Mouse (Mus musculus) hindbrain, postnatal 0 days (tissue): ENCODE results near the gene Krtap28-13. TPM values are rescaled to one million over a fixed set of nuclear protein-coding genes. Genes with fewer than 3 reads are reported as not detected.

Source experiments
- ATAC-seq: fragments of 200-750 bp; cut with Nextera tagmentation; 2 replicates; pipeline ENCODE4 v1.8.0; 2017; ENCODE audit warnings: mild to moderate bottlenecking, moderate TSS enrichment, moderate library complexity
- DNase-seq: peaks from one replicate; pipeline ENCODE4 v3.0.0-alpha.2; 2015; ENCODE audit warnings: low spot score
- H3K27ac ChIP-seq: fragments of 300-500 bp; sonication (generic); 2 replicates; pipeline ENCODE4 v1.5.1; 2014; ENCODE audit warnings: mild to moderate bottlenecking
- H3K27me3 ChIP-seq: fragments of 300-500 bp; sonication (generic); 2 replicates; pipeline ENCODE4 v1.6.1; 2014; ENCODE audit warnings: low read length, mixed read lengths; ENCODE audit not compliant: insufficient read depth
- H3K36me3 ChIP-seq: fragments of 300-500 bp; sonication (generic); 2 replicates; pipeline ENCODE4 v1.6.1; 2014; ENCODE audit warnings: low read length, mixed read lengths; ENCODE audit not compliant: insufficient read depth
- H3K4me1 ChIP-seq: fragments of 300-500 bp; sonication (generic); 2 replicates; pipeline ENCODE4 v1.6.1; 2014; ENCODE audit warnings: antibody characterized with exemption, low read length, mixed read lengths; ENCODE audit not compliant: insufficient read depth
- H3K4me2 ChIP-seq: fragments of 300-500 bp; sonication (generic); 2 replicates; pipeline ENCODE4 v1.6.1; 2014; ENCODE audit warnings: low read depth, mild to moderate bottlenecking, low read length, moderate library complexity, mixed read lengths
- H3K4me3 ChIP-seq: fragments of 300-500 bp; sonication (generic); 2 replicates; pipeline ENCODE4 v1.5.1; 2014; ENCODE audit warnings: low read length
- H3K9ac ChIP-seq: fragments of 300-500 bp; sonication (generic); replicated peaks from 2 replicates; pipeline ENCODE4 v1.6.1; 2014; ENCODE audit warnings: mild to moderate bottlenecking, low read length, moderate library complexity, mixed read lengths
- H3K9me3 ChIP-seq: fragments of 300-500 bp; sonication (generic); 2 replicates; pipeline ENCODE4 v1.6.1; 2016; ENCODE audit warnings: low read length, mixed read lengths
- CTCF ChIP-seq: IDR thresholded peaks from 2 replicates; pipeline ENCODE4 v1.5.1; 2016; ENCODE audit warnings: antibody characterized with exemption, control low read depth, low read depth
- WGBS: fragments of 180-500 bp; shearing (Covaris S2); extraction: QIAGEN DNeasy Blood & Tissue Kit; methylation state at CpG from one replicate; pipeline ENCODE4 v1.1.7; 2014; 5-methylcytosine and 5-hydroxymethylcytosine counted together
- polyA plus RNA-seq: library from polyadenylated mRNA; unstranded; fragments of >200 nt; fragmentation: Nextera tagmentation; extraction: Ambion mirVana; gene quantifications from 2 replicates; pipeline ENCODE4 v1.2.1, GENCODE M21; 2015
- total RNA-seq: library from RNA; depleted of rRNA; stranded (reverse); fragments of >200 nt; gene quantifications from 2 replicates; pipeline ENCODE4 v1.2.3, GENCODE M21; 2014

Gene Krtap28-13
- total and polyA plus RNA-seq, 2 experiments from 2014 or later: not detected

GRCm38 (mm10) chr1:83036892-83037667, 23.6 kb upstream of the Krtap28-13 start:
- WGBS: 71% methylated on average over 11 of the region's 11 CpGs
- Histone ChIP-seq H3K36me3 (no peaks in the 10 kb centered on the region), H3K4me1 (no peaks in the 10 kb centered on the region), H3K4me2 (peak overlapping the region; percentile 79), H3K27ac (no peak overlapping the region), H3K4me3 (0 out of 2 replicates have a peak overlapping the region, but pooled peaks have one; percentile 52), H3K27me3 (no peaks in the 10 kb centered on the region), H3K9me3 (no peaks in the 10 kb centered on the region), H3K9ac (no peak overlapping the region)
- DNase-seq: no peak
- no peak for TF ChIP-seq CTCF
- ATAC-seq: no peak

- TF ChIP-seq CTCF: no peak
- peak within 1 kb of the TSS; percentile 32; the same call in 1 of the 2 replicates for H3K27ac ChIP-seq
- peak within 1 kb of the TSS; percentile 51 for H3K9ac ChIP-seq
- H3K9me3 ChIP-seq: no peaks in the 10 kb centered on the region
- DNase-seq (peak; percentile 75), ATAC-seq (peak; percentile 97)
- no peaks in the 10 kb centered on the region for H3K36me3 ChIP-seq
- WGBS: under 1% methylated on average over 25 of the region's 25 CpGs
- H3K27me3 ChIP-seq: no peaks in the 10 kb centered on the region
- peak within 1 kb of the TSS; percentile 79 for H3K4me2 ChIP-seq
- H3K4me1 ChIP-seq: no peaks in the 10 kb centered on the region
- H3K4me3 ChIP-seq: peak within 1 kb of the TSS; percentile 52
Observed at GRCm38 (mm10) chr1:83038109-83038672, 22.5 kb upstream of the Krtap28-13 start, which contains the start of gene Slc19a3. Slc19a3 (minus strand) TSS chr1:83038448.

GRCm38 (mm10) chr1:83039080-83039479, 21.6 kb upstream of the Krtap28-13 start:
- no peak for DNase-seq
- H3K4me2 ChIP-seq: no peak overlapping the region
- no peak overlapping the region for H3K4me3 ChIP-seq
- H3K9ac ChIP-seq: no peak overlapping the region
- H3K4me1 ChIP-seq: no peaks in the 10 kb centered on the region
- H3K9me3 ChIP-seq: no peaks in the 10 kb centered on the region
- no peak overlapping the region for H3K27ac ChIP-seq
- no peak for ATAC-seq
- H3K36me3 ChIP-seq: no peaks in the 10 kb centered on the region
- H3K27me3 ChIP-seq: no peaks in the 10 kb centered on the region
- no peak for TF ChIP-seq CTCF
- WGBS: 82% methylated on average over 4 of the region's 4 CpGs

- Histone ChIP-seq H3K4me2 (no peak within 1 kb of the TSS), H3K27ac (no peak within 1 kb of the TSS), H3K27me3 (no peaks in the 10 kb centered on the region), H3K9me3 (no peaks in the 10 kb centered on the region), H3K4me3 (no peak within 1 kb of the TSS), H3K4me1 (no peaks in the 10 kb centered on the region), H3K9ac (no peak within 1 kb of the TSS), H3K36me3 (no peaks in the 10 kb centered on the region)
- 89% methylated on average over 2 of the region's 2 CpGs for WGBS
- DNase-seq (no peak), ATAC-seq (no peak)
- no peak for TF ChIP-seq CTCF
Observed at GRCm38 (mm10) chr1:83042380-83042779, 18.4 kb upstream of the Krtap28-13 start, which contains the start of gene Krtap28-10. Krtap28-10 (minus strand) TSS chr1:83042480.

GRCm38 (mm10) chr1:83044882-83045427, 15.8 kb upstream of the Krtap28-13 start, which contains the start of gene Gm47969:
Gm47969 (plus strand) TSS chr1:83044932.
- H3K9me3 ChIP-seq: no peaks in the 10 kb centered on the region
- no peaks in the 10 kb centered on the region for H3K27me3 ChIP-seq
- H3K4me1 ChIP-seq: no peaks in the 10 kb centered on the region
- WGBS: 81% methylated on average over 5 of the region's 5 CpGs
- TF ChIP-seq CTCF: no peak
- DNase-seq (no peak), ATAC-seq (no peak)
- H3K9ac ChIP-seq: no peak within 1 kb of the TSS
- no peak within 1 kb of the TSS for H3K4me2 ChIP-seq
- H3K27ac ChIP-seq: no peak within 1 kb of the TSS
- H3K36me3 ChIP-seq: no peaks in the 10 kb centered on the region
- no peak within 1 kb of the TSS for H3K4me3 ChIP-seq

- Histone ChIP-seq H3K27ac (no peak overlapping the region), H3K36me3 (no peaks in the 10 kb centered on the region), H3K4me1 (no peaks in the 10 kb centered on the region), H3K4me3 (no peak overlapping the region), H3K4me2 (no peak overlapping the region), H3K9ac (no peak overlapping the region), H3K27me3 (no peaks in the 10 kb centered on the region), H3K9me3 (no peaks in the 10 kb centered on the region)
- no peak for TF ChIP-seq CTCF
- DNase-seq (no peak), ATAC-seq (no peak)
- 65% methylated on average over 1 of the region's 1 CpGs for WGBS
Observed at GRCm38 (mm10) chr1:83058481-83058880, 2.2 kb upstream of the Krtap28-13 start.
